Mouse (Mus musculus) forebrain, embryonic 15.5 days (tissue): ENCODE data around the gene Abca4. TPM values are rescaled to one million over a fixed set of nuclear protein-coding genes. Genes with fewer than 3 reads are reported as not detected.

Experiments
- ATAC-seq: fragments of 200-750 bp; cut with Nextera tagmentation; replicated peaks from 2 replicates; pipeline ENCODE4 v1.8.0; 2017; ENCODE audit warnings: mild to moderate bottlenecking, moderate TSS enrichment, moderate library complexity
- H3K27ac ChIP-seq: fragments of 300-500 bp; sonication (generic); replicated peaks from 2 replicates; pipeline ENCODE4 v1.5.1; 2015; ENCODE audit warnings: mild to moderate bottlenecking, inconsistent platforms
- H3K27me3 ChIP-seq: fragments of 300-500 bp; sonication (generic); 2 replicates; pipeline ENCODE4 v1.6.1; 2015; ENCODE audit warnings: inconsistent platforms
- H3K36me3 ChIP-seq: fragments of 300-500 bp; sonication (generic); 2 replicates; pipeline ENCODE4 v1.6.1; 2015; ENCODE audit warnings: mild to moderate bottlenecking, inconsistent platforms
- H3K4me1 ChIP-seq: fragments of 300-500 bp; sonication (generic); 2 replicates; pipeline ENCODE4 v1.6.1; 2015; ENCODE audit warnings: inconsistent platforms
- H3K4me2 ChIP-seq: fragments of 300-500 bp; sonication (generic); replicated peaks from 2 replicates; pipeline ENCODE4 v1.6.1; 2015; ENCODE audit warnings: mild to moderate bottlenecking, inconsistent platforms
- H3K4me3 ChIP-seq: fragments of 300-500 bp; sonication (generic); 2 replicates; pipeline ENCODE4 v1.5.1; 2015; ENCODE audit warnings: mild to moderate bottlenecking, inconsistent platforms
- H3K9ac ChIP-seq: fragments of 300-500 bp; sonication (generic); replicated peaks from 2 replicates; pipeline ENCODE4 v1.6.1; 2015; ENCODE audit warnings: mild to moderate bottlenecking, inconsistent platforms
- H3K9me3 ChIP-seq: fragments of 300-500 bp; sonication (generic); 2 replicates; pipeline ENCODE4 v1.6.1; 2016; ENCODE audit warnings: inconsistent platforms
- WGBS: fragments of 180-500 bp; shearing (Covaris S2); methylation state at CpG from one replicate; pipeline ENCODE4 v1.1.7; 2015; ENCODE audit warnings: mixed read lengths; 5-methylcytosine and 5-hydroxymethylcytosine counted together
- polyA plus RNA-seq: library from polyadenylated mRNA; unstranded; fragments of >200 nt; fragmentation: Nextera tagmentation; extraction: Ambion mirVana; gene quantifications from 2 replicates; pipeline ENCODE4 v1.2.1, GENCODE M21; 2015

The Abca4 gene
- polyA plus RNA-seq, 1 experiment from 2014 or later, result 1.4 TPM

- Histone ChIP-seq H3K4me2 (no peak overlapping the region), H3K27me3 (peaks cover 4% of the 10 kb centered on the region; the same call in 1 of the 2 replicates), H3K9ac (no peak overlapping the region), H3K9me3 (no peaks in the 10 kb centered on the region), H3K4me3 (no peak overlapping the region), H3K27ac (no peak overlapping the region), H3K4me1 (peaks cover 7% of the 10 kb centered on the region; the same call in 1 of the 2 replicates), H3K36me3 (no peaks in the 10 kb centered on the region)
- no peak for ATAC-seq
- 53% methylated on average over 9 of the region's 9 CpGs for WGBS
Measured at GRCm38 (mm10) chr3:122033248-122033837, 10.9 kb upstream of the Abca4 start.

- Histone ChIP-seq H3K9ac (no peak overlapping the region), H3K4me1 (peaks cover 7% of the 10 kb centered on the region; the same call in 1 of the 2 replicates), H3K9me3 (no peaks in the 10 kb centered on the region), H3K4me3 (no peak overlapping the region), H3K36me3 (no peaks in the 10 kb centered on the region), H3K4me2 (no peak overlapping the region), H3K27ac (no peak overlapping the region), H3K27me3 (peaks cover 4% of the 10 kb centered on the region; the same call in 1 of the 2 replicates)
- WGBS, result 85% methylated on average over 5 of the region's 5 CpGs
- no peak for ATAC-seq
Measured at GRCm38 (mm10) chr3:122034240-122034639, 10.0 kb upstream of the Abca4 start.

GRCm38 (mm10) chr3:122035092-122035491 is 9.2 kb upstream of the Abca4 start:
- H3K4me2 ChIP-seq, result no peak overlapping the region
- no peak for ATAC-seq
- 55% methylated on average over 3 of the region's 3 CpGs for WGBS

GRCm38 (mm10) chr3:122040522-122040921 is 3.7 kb upstream of the Abca4 start:
- peaks cover 22% of the 10 kb centered on the region for H3K4me1 ChIP-seq
- H3K27me3 ChIP-seq, result peaks cover 46% of the 10 kb centered on the region
- no peak overlapping the region for H3K4me2 ChIP-seq
- H3K27ac ChIP-seq, result no peak overlapping the region
- H3K9me3 ChIP-seq, result no peaks in the 10 kb centered on the region
- H3K36me3 ChIP-seq, result no peaks in the 10 kb centered on the region
- WGBS, result 78% methylated on average over 6 of the region's 6 CpGs
- H3K9ac ChIP-seq, result no peak overlapping the region
- no peak for ATAC-seq
- no peak overlapping the region for H3K4me3 ChIP-seq

More at GRCm38 (mm10) chr3:122035092-122035491, 9.2 kb upstream of the Abca4 start:
- peaks cover 7% of the 10 kb centered on the region; the same call in 1 of the 2 replicates for H3K4me1 ChIP-seq
- H3K36me3 ChIP-seq, result no peaks in the 10 kb centered on the region
- no peak overlapping the region for H3K9ac ChIP-seq
- H3K9me3 ChIP-seq, result no peaks in the 10 kb centered on the region
- peaks cover 7% of the 10 kb centered on the region for H3K27me3 ChIP-seq
- no peak overlapping the region for H3K4me3 ChIP-seq
- no peak overlapping the region for H3K27ac ChIP-seq

- peaks cover 48% of the 10 kb centered on the region for H3K4me1 ChIP-seq
- no peak for ATAC-seq
- no peak overlapping the region for H3K9ac ChIP-seq
- no peak overlapping the region for H3K27ac ChIP-seq
- WGBS, result 11% methylated on average over 8 of the region's 8 CpGs
- no peaks in the 10 kb centered on the region for H3K36me3 ChIP-seq
- H3K4me2 ChIP-seq, result no peak overlapping the region
- H3K4me3 ChIP-seq, result 0 out of 2 replicates have a peak overlapping the region, but pooled peaks have one; percentile 17
- H3K27me3 ChIP-seq, result peaks cover 48% of the 10 kb centered on the region
- no peaks in the 10 kb centered on the region for H3K9me3 ChIP-seq
Measured at GRCm38 (mm10) chr3:122043102-122043501, 1.1 kb upstream of the Abca4 start.

GRCm38 (mm10) chr3:122046187-122046620 is 2.0 kb downstream of the Abca4 start:
- no peak overlapping the region for H3K4me3 ChIP-seq
- no peaks in the 10 kb centered on the region for H3K9me3 ChIP-seq
- peak; percentile 60 for ATAC-seq
- H3K27ac ChIP-seq, result no peak overlapping the region
- no peak overlapping the region for H3K9ac ChIP-seq
- H3K27me3 ChIP-seq, result peaks cover 43% of the 10 kb centered on the region
- 6% methylated on average over 10 of the region's 10 CpGs for WGBS
- H3K36me3 ChIP-seq, result no peaks in the 10 kb centered on the region
- 0 out of 2 replicates have a peak overlapping the region, but pooled peaks have one; percentile 3 for H3K4me2 ChIP-seq
- H3K4me1 ChIP-seq, result peaks cover 58% of the 10 kb centered on the region

GRCm38 (mm10) chr3:122047402-122047801 is 3.2 kb downstream of the Abca4 start:
- Histone ChIP-seq H3K9ac (no peak overlapping the region), H3K4me3 (no peak overlapping the region), H3K4me2 (no peak overlapping the region), H3K27me3 (peaks cover 37% of the 10 kb centered on the region), H3K9me3 (no peaks in the 10 kb centered on the region), H3K27ac (no peak overlapping the region), H3K36me3 (no peaks in the 10 kb centered on the region), H3K4me1 (peaks cover 58% of the 10 kb centered on the region)
- no peak for ATAC-seq
- WGBS, result 46% methylated on average over 7 of the region's 7 CpGs

GRCm38 (mm10) chr3:122047921-122048861 is 3.9 kb downstream of the Abca4 start:
- peak overlapping the region; percentile 61 for H3K27ac ChIP-seq
- 7% methylated on average over 17 of the region's 17 CpGs for WGBS
- no peaks in the 10 kb centered on the region for H3K36me3 ChIP-seq
- H3K9ac ChIP-seq, result no peak overlapping the region
- peaks cover 29% of the 10 kb centered on the region for H3K27me3 ChIP-seq
- ATAC-seq, result peak; percentile 86
- H3K9me3 ChIP-seq, result no peaks in the 10 kb centered on the region
- no peak overlapping the region for H3K4me3 ChIP-seq
- H3K4me2 ChIP-seq, result peak overlapping the region; percentile 28
- H3K4me1 ChIP-seq, result peaks cover 56% of the 10 kb centered on the region

GRCm38 (mm10) chr3:122049158-122049557 is 4.9 kb downstream of the Abca4 start:
- WGBS, result 48% methylated on average over 6 of the region's 6 CpGs
- Histone ChIP-seq H3K9me3 (no peaks in the 10 kb centered on the region), H3K4me3 (no peak overlapping the region), H3K27me3 (peaks cover 22% of the 10 kb centered on the region), H3K4me2 (no peak overlapping the region), H3K27ac (no peak overlapping the region), H3K9ac (no peak overlapping the region), H3K4me1 (peaks cover 47% of the 10 kb centered on the region), H3K36me3 (no peaks in the 10 kb centered on the region)
- ATAC-seq, result no peak

- 71% methylated on average over 9 of the region's 9 CpGs for WGBS
- Histone ChIP-seq H3K4me1 (no peaks in the 10 kb centered on the region), H3K9me3 (no peaks in the 10 kb centered on the region), H3K27ac (no peak overlapping the region), H3K9ac (no peak overlapping the region), H3K4me2 (no peak overlapping the region), H3K36me3 (no peaks in the 10 kb centered on the region), H3K4me3 (no peak overlapping the region), H3K27me3 (no peaks in the 10 kb centered on the region)
- no peak for ATAC-seq
Measured at GRCm38 (mm10) chr3:122058439-122059198, 14.4 kb downstream of the Abca4 start.

- no peaks in the 10 kb centered on the region for H3K9me3 ChIP-seq
- 87% methylated on average over 10 of the region's 10 CpGs for WGBS
- no peak overlapping the region for H3K27ac ChIP-seq
- no peak overlapping the region for H3K9ac ChIP-seq
- H3K36me3 ChIP-seq, result no peaks in the 10 kb centered on the region
- no peak overlapping the region for H3K4me2 ChIP-seq
- no peaks in the 10 kb centered on the region for H3K4me1 ChIP-seq
- no peak overlapping the region for H3K4me3 ChIP-seq
- H3K27me3 ChIP-seq, result no peaks in the 10 kb centered on the region
- ATAC-seq, result no peak
Measured at GRCm38 (mm10) chr3:122062586-122062985, 18.3 kb downstream of the Abca4 start.
